Mouse (Mus musculus) limb, embryonic 14.5 days (tissue): ENCODE data around the gene Setdb2. TPM values are rescaled to one million over a fixed set of nuclear protein-coding genes. Genes with fewer than 3 reads are reported as not detected.
"Not testable (repeated sequence)": the region's sequence is repeated elsewhere in the genome, so short reads cannot be mapped to it uniquely, and the experiment has no call there.

Source experiments
- ATAC-seq: fragments of 200-750 bp; cut with Nextera tagmentation; 2 replicates; pipeline ENCODE4 v1.8.0; 2017; ENCODE audit warnings: low read depth, moderate number of reproducible peaks, moderate TSS enrichment; ENCODE audit not compliant: low FRiP score
- DNase-seq: peaks from one replicate; pipeline ENCODE4 v3.0.0-alpha.2; 2015; ENCODE audit warnings: low spot score
- H3K27ac ChIP-seq: fragments of 300-500 bp; sonication (generic); replicated peaks from 2 replicates; pipeline ENCODE4 v1.5.1; 2014; ENCODE audit warnings: low read depth, mild to moderate bottlenecking, low read length, moderate library complexity, mixed read lengths
- H3K27me3 ChIP-seq: fragments of 300-500 bp; sonication (generic); 2 replicates; pipeline ENCODE4 v1.6.1; 2014; ENCODE audit warnings: low read length, mixed read lengths; ENCODE audit not compliant: control insufficient read depth, insufficient read depth
- H3K36me3 ChIP-seq: fragments of 300-500 bp; sonication (generic); 2 replicates; pipeline ENCODE4 v1.6.1; 2014; ENCODE audit warnings: mild to moderate bottlenecking, low read length, moderate library complexity, mixed read lengths; ENCODE audit not compliant: control insufficient read depth, insufficient read depth
- H3K4me1 ChIP-seq: fragments of 300-500 bp; sonication (generic); 2 replicates; pipeline ENCODE4 v1.6.1; 2014; ENCODE audit warnings: antibody characterized with exemption, low read length, mixed read lengths; ENCODE audit not compliant: control insufficient read depth, insufficient read depth
- H3K4me2 ChIP-seq: fragments of 300-500 bp; sonication (generic); replicated peaks from 2 replicates; pipeline ENCODE4 v1.6.1; 2014; ENCODE audit warnings: low read depth, mild to moderate bottlenecking, low read length, moderate library complexity; ENCODE audit not compliant: severe bottlenecking
- H3K4me3 ChIP-seq: fragments of 300-500 bp; sonication (generic); replicated peaks from 2 replicates; pipeline ENCODE4 v1.5.1; 2014; ENCODE audit warnings: low read length
- H3K9ac ChIP-seq: fragments of 300-500 bp; sonication (generic); 2 replicates; pipeline ENCODE4 v1.6.1; 2014; ENCODE audit warnings: mild to moderate bottlenecking, low read depth, low read length, moderate library complexity; ENCODE audit not compliant: severe bottlenecking
- H3K9me3 ChIP-seq: fragments of 300-500 bp; sonication (generic); 2 replicates; pipeline ENCODE4 v1.6.1; 2016; ENCODE audit warnings: low read length; ENCODE audit not compliant: control insufficient read depth
- POLR2A ChIP-seq: fragments of 200-500 bp; IDR thresholded peaks from 2 replicates; pipeline ENCODE4 v1.8.0; 2012; ENCODE audit warnings: inconsistent platforms, mild to moderate bottlenecking, moderate library complexity, borderline replicate concordance; ENCODE audit not compliant: insufficient read depth, insufficient read length; ENCODE audit errors: extremely low read depth
- WGBS: fragments of 180-500 bp; shearing (Covaris S2); extraction: QIAGEN DNeasy Blood & Tissue Kit; methylation state at CpG from one replicate; pipeline ENCODE4 v1.1.7; 2014; 5-methylcytosine and 5-hydroxymethylcytosine counted together
- polyA plus RNA-seq, 2 experiments: library from polyadenylated mRNA; depleted of rRNA in 1 of 2; stranded (reverse) in 1 of 2; unstranded in 1 of 2; fragments of >200 nt; fragmentation: Nextera tagmentation in 1 of 2; extraction: Ambion mirVana in 1 of 2; gene quantifications; 2 replicates each; pipeline versions ENCODE4 v1.2.1 to v1.2.3; 2012 to 2014

The Setdb2 gene
- polyA plus RNA-seq, 2 experiments = 7.5 to 8.4 TPM

DNA sequence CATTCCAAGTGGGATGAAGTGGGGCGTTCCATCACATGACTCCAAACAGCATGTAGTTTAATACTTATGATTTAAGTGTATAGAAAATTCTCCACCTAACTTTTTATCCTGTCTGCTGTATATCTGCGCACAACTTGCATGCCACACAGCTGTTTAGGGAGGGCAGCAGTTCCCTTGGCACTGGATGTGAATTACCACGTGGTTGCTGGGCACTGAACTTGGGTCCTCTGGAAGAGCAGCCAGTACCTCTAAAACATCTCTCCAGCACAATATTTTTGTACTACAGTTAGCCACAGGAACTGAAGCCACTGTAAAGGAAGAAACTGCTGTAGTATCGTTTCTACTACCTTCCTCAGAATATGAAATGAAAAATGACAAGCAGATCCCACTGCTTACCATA lies 22.5 kb downstream of the Setdb2 start:
- Histone ChIP-seq H3K4me2 (no peak overlapping the region), H3K9ac (no peak overlapping the region), H3K9me3 (no peaks in the 10 kb centered on the region), H3K4me3 (no peak overlapping the region), H3K27me3 (no peaks in the 10 kb centered on the region), H3K4me1 (no peaks in the 10 kb centered on the region), H3K36me3 (peaks cover 19% of the 10 kb centered on the region; the same call in 1 of the 2 replicates), H3K27ac (no peak overlapping the region)
- DNase-seq (no peak), ATAC-seq (no peak)
- 84% methylated on average over 4 of the region's 4 CpGs for WGBS
- no peak for TF ChIP-seq POLR2A

- not testable (repeated sequence) for H3K9ac ChIP-seq, H3K27me3 ChIP-seq, DNase-seq, H3K27ac ChIP-seq, H3K9me3 ChIP-seq, H3K4me2 ChIP-seq, H3K4me3 ChIP-seq, ATAC-seq, H3K4me1 ChIP-seq
- H3K36me3 ChIP-seq = peaks cover 20% of the 10 kb centered on the region; the same call in 1 of the 2 replicates
- 96% methylated on average over 2 of the region's 2 CpGs for WGBS
Measured at GRCm38 (mm10) chr14:59414979-59415378, 25.7 kb downstream of the Setdb2 start.

DNA sequence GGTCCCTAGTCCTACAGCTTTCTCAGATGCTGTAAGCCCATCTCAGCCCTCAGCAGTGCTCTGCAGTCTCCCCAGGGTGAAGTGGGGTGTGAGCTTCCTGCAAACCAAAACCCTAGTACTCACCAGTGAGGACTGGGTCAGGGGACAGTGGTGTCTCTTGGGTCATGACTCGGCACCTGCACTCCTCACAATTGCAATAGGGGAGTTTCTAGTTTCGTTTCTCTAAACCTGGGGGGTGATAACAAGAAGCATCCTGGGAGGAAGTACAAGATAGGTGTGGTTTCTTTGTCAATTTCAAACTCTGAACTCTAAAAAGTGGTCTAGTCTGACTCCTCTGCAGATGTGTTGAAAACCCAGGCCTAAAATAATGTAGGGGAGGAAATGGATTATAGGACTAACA lies 43.7 kb downstream of the Setdb2 start:
- Histone ChIP-seq H3K36me3 (no peaks in the 10 kb centered on the region), H3K27me3 (no peaks in the 10 kb centered on the region), H3K4me2 (no peak overlapping the region), H3K4me1 (no peaks in the 10 kb centered on the region), H3K9me3 (no peaks in the 10 kb centered on the region), H3K27ac (no peak overlapping the region), H3K4me3 (no peak overlapping the region), H3K9ac (no peak overlapping the region)
- DNase-seq (no peak), ATAC-seq (no peak)
- WGBS = 78% methylated on average over 2 of the region's 2 CpGs
- no peak for TF ChIP-seq POLR2A

DNA sequence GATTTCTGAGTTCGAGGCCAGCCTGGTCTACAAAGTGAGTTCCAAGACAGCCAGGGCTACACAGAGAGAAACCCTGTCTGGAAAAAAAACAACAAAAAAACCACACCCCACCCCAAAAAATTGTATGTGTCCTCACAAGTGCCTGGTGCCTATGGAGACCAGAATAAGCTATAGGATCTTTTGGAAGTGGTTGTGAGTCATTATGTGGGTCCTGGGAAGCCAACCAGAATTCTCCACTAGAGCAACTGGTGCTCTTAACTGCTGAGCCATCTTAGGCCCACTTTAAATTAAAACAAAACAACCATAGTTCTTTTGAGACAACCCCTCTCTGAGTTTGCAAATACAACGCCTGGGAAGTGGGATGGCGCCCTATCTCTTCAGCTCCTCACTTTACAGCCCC lies 45.4 kb downstream of the Setdb2 start, which contains the start of gene Phf11c:
TSS of gene Phf11c (minus strand) at position 101 of the 400 bp plus-strand sequence.
- DNase-seq (no peak), ATAC-seq (no peak)
- no peak within 1 kb of the TSS for H3K4me3 ChIP-seq
- 92% methylated on average over 3 of the region's 3 CpGs for WGBS
- H3K36me3 ChIP-seq = no peaks in the 10 kb centered on the region
- H3K9me3 ChIP-seq = no peaks in the 10 kb centered on the region
- no peaks in the 10 kb centered on the region for H3K4me1 ChIP-seq
- H3K27me3 ChIP-seq = no peaks in the 10 kb centered on the region
- H3K4me2 ChIP-seq = no peak within 1 kb of the TSS
- no peak within 1 kb of the TSS for H3K9ac ChIP-seq
- no peak for TF ChIP-seq POLR2A
- H3K27ac ChIP-seq = no peak within 1 kb of the TSS

- not testable (repeated sequence) for H3K9me3 ChIP-seq, H3K9ac ChIP-seq, H3K4me2 ChIP-seq, H3K4me1 ChIP-seq, ATAC-seq, H3K4me3 ChIP-seq, H3K36me3 ChIP-seq, DNase-seq, H3K27ac ChIP-seq, H3K27me3 ChIP-seq
- 67% methylated on average over 4 of the region's 4 CpGs for WGBS
Measured at GRCm38 (mm10) chr14:59390181-59390580, 50.5 kb downstream of the Setdb2 start.

GRCm38 (mm10) chr14:59389532-59389931 lies 51.2 kb downstream of the Setdb2 start:
- Histone ChIP-seq H3K9me3 (no peaks in the 10 kb centered on the region), H3K27me3 (no peaks in the 10 kb centered on the region), H3K4me3 (no peak overlapping the region), H3K4me2 (no peak overlapping the region), H3K9ac (no peak overlapping the region), H3K36me3 (no peaks in the 10 kb centered on the region), H3K4me1 (no peaks in the 10 kb centered on the region), H3K27ac (no peak overlapping the region)
- DNase-seq (no peak), ATAC-seq (no peak)
- no peak for TF ChIP-seq POLR2A
- 67% methylated on average over 1 of the region's 1 CpGs for WGBS
